Mouse (Mus musculus) limb, embryonic 12.5 days (tissue): Measurements from ENCODE around the gene Desi1. TPM values are rescaled to one million over a fixed set of nuclear protein-coding genes. Genes with fewer than 3 reads are reported as not detected.

Source experiments
- ATAC-seq: fragments of 200-750 bp; cut with Nextera tagmentation; 2 replicates; pipeline ENCODE4 v1.8.0; 2017; ENCODE audit warnings: low read depth, moderate TSS enrichment; ENCODE audit not compliant: insufficient number of reproducible peaks, insufficient read depth, low FRiP score, low TSS enrichment
- H3K27ac ChIP-seq: fragments of 300-500 bp; sonication (generic); 2 replicates; pipeline ENCODE4 v1.5.1; 2016; ENCODE audit warnings: mild to moderate bottlenecking, moderate library complexity
- H3K27me3 ChIP-seq: fragments of 300-500 bp; sonication (generic); 2 replicates; pipeline ENCODE4 v1.6.1; 2016; ENCODE audit warnings: mild to moderate bottlenecking, moderate library complexity
- H3K36me3 ChIP-seq: fragments of 300-500 bp; sonication (generic); 2 replicates; pipeline ENCODE4 v1.6.1; 2016; ENCODE audit warnings: mild to moderate bottlenecking, moderate library complexity
- H3K4me1 ChIP-seq: fragments of 300-500 bp; sonication (generic); replicated peaks from 2 replicates; pipeline ENCODE4 v1.6.1; 2016
- H3K4me2 ChIP-seq: fragments of 300-500 bp; sonication (generic); 2 replicates; pipeline ENCODE4 v1.6.1; 2016; ENCODE audit warnings: mild to moderate bottlenecking, moderate library complexity
- H3K4me3 ChIP-seq: fragments of 300-500 bp; sonication (generic); replicated peaks from 2 replicates; pipeline ENCODE4 v1.5.1; 2016; ENCODE audit warnings: mild to moderate bottlenecking
- H3K9ac ChIP-seq: fragments of 300-500 bp; sonication (generic); replicated peaks from 2 replicates; pipeline ENCODE4 v1.6.1; 2016; ENCODE audit warnings: mild to moderate bottlenecking, moderate library complexity
- H3K9me3 ChIP-seq: fragments of 300-500 bp; sonication (generic); 2 replicates; pipeline ENCODE4 v1.6.1; 2016; ENCODE audit warnings: mild to moderate bottlenecking, moderate library complexity
- WGBS: fragments of 180-500 bp; shearing (Covaris S2); methylation state at CpG from one replicate; pipeline ENCODE4 v1.1.7; 2016; 5-methylcytosine and 5-hydroxymethylcytosine counted together
- polyA plus RNA-seq: library from polyadenylated mRNA; unstranded; fragments of >200 nt; fragmentation: Nextera tagmentation; extraction: Ambion mirVana; gene quantifications from 2 replicates; pipeline ENCODE4 v1.2.1, GENCODE M21; 2016

Desi1 gene
- polyA plus RNA-seq, 1 experiment from 2014 or later = 30.4 TPM

DNA sequence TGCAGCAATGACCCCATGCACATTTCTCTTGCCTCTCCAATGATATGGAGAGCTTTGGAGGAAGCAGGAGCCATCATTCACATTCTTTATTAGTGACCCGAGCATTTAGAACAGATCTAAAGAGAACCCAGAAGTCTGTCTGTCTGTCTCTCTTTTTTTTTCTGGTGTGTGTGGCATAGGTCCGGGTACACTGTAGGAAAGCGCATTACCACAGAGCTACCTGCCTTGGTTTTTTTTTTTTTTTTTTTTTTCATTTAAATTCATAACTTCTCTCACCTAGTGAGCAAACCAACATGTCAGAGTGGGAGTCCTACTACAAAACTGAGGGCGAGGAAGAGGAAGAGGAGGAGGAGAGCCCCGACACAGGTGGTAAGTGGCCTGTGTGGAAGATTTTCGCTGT lies 16.8 kb downstream of the Desi1 start:
- no peak for ATAC-seq
- H3K36me3 ChIP-seq = peaks cover 27% of the 10 kb centered on the region
- H3K9me3 ChIP-seq = no peaks in the 10 kb centered on the region
- H3K4me3 ChIP-seq = peak overlapping the region; percentile 95
- H3K9ac ChIP-seq = peak overlapping the region; percentile 69
- peak overlapping the region; percentile 96 for H3K4me2 ChIP-seq
- 26% methylated on average over 6 of the region's 6 CpGs for WGBS
- peaks cover 16% of the 10 kb centered on the region for H3K4me1 ChIP-seq
- peak overlapping the region; percentile 72 for H3K27ac ChIP-seq
- no peaks in the 10 kb centered on the region for H3K27me3 ChIP-seq

DNA sequence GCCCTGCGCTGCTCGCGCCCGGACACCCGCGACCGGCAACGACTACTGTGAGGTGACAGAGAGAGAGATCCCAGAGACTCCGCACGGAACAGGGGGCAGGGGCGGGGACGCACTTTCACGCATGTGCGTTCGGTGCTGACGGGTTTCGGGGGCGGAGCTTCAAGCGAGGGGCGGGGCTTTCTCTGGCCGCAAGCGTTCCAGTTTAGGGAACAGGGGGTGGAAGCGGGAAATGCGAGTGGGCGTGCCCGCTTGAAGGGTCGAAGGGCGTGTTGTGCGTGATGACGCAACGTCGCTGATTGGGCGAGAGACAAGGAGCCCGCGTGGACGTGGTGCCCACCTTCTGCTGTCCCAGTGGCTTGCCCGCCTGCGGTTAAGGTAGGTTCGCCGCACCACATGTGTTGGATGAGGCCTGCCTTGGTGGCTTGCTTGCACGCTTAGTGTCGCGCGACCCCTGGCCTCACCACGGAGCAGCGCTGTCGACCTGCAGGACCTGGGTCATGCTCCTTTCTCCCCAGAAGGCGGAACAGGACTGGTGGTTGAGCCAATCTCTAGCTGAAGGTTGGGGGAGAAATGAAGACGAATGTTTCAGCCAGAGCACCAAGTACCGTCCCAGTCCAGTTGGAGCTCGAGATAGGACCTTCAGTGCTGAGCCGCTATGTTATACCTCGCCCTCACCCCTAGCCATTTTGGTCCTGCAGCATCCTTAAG lies 17.4 kb downstream of the Desi1 start:
- under 1% methylated on average over 53 of the region's 53 CpGs for WGBS
- H3K4me3 ChIP-seq = peak overlapping the region; percentile 95
- peak; percentile 95 for ATAC-seq
- peak overlapping the region; percentile 86 for H3K9ac ChIP-seq
- H3K9me3 ChIP-seq = no peaks in the 10 kb centered on the region
- H3K4me1 ChIP-seq = peaks cover 16% of the 10 kb centered on the region
- peaks cover 21% of the 10 kb centered on the region for H3K36me3 ChIP-seq
- peak overlapping the region; percentile 96 for H3K4me2 ChIP-seq
- H3K27ac ChIP-seq = peak overlapping the region; percentile 72
- H3K27me3 ChIP-seq = no peaks in the 10 kb centered on the region

DNA sequence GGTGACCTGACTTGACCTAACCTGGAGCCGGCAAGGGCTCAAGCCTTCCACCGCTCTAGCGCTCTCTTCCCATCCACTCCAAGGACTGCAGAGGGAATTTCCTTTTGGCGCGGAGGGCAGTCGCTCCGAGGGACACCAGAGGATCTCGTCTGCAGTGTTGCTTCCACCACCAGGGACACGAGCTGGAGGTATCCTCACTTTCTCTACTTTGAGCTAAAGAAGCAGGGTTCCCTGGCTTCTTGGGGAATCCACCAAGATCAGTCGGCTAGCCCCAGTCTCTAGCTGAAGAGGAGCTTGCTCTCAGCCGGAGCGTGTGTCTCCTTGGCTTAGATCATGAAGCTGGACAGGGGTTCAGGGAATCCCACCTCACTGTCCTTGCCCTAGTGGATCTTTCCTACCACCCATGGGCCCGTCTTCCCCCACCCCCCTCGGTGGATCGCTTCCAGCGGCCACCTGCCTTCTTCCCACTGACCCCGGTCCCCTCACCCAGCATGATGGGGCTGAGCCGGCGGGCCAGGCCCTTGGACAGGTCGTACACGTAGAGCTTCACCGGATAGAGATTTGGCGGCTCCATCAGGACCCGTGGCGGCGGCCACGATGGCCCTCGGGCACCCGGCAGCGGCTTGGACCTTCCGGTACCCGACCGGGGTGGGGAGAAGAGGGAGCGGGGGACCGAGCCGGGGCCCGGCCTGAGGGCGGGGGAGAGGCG lies 18.1 kb downstream of the Desi1 start:
- Histone ChIP-seq H3K4me3 (peak overlapping the region; percentile 95), H3K36me3 (peaks cover 19% of the 10 kb centered on the region), H3K4me1 (peaks cover 16% of the 10 kb centered on the region), H3K4me2 (peak overlapping the region; percentile 96), H3K27me3 (no peaks in the 10 kb centered on the region), H3K27ac (peak overlapping the region; percentile 70; the same call in 1 of the 2 replicates), H3K9ac (peak overlapping the region; percentile 86), H3K9me3 (no peaks in the 10 kb centered on the region)
- ATAC-seq = peak; percentile 8; the same call in 1 of the 2 replicates
- WGBS = under 1% methylated on average over 37 of the region's 39 CpGs

DNA sequence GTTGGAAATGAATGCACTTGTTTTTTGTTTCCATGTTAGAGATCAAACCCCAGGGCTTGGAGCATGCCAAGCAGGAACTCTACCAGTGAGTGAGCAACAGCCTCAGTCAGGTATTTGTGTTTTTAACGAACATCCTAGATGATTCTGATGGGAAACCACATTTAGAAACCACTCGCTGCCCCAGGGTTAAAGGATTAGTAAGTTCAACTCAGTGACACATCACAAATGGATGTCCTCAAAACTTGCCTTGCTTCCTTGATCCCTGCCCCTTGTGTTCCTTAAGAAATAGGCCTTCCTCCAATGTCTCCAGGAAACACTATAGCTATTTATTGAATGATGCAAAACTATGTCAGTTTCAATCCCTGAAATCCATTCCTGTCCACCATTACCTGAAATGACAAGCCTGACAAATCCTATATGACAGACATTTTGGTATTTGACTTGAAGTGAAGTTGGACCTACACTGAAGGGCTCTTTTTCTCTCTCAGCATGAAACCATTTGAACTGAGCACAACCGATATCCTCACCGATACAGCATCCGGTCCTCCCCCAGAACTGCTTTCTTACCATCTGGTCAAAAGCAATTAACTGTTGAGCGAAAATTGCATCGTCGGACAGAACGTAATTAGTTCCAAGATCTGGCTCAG lies 18.8 kb downstream of the Desi1 start:
- ATAC-seq = no peak
- no peaks in the 10 kb centered on the region for H3K27me3 ChIP-seq
- 13% methylated on average over 9 of the region's 9 CpGs for WGBS
- H3K4me1 ChIP-seq = peaks cover 16% of the 10 kb centered on the region
- H3K9me3 ChIP-seq = no peaks in the 10 kb centered on the region
- peaks cover 15% of the 10 kb centered on the region for H3K36me3 ChIP-seq
- H3K4me2 ChIP-seq = peak overlapping the region; percentile 96
- peak overlapping the region; percentile 86 for H3K9ac ChIP-seq
- no peak overlapping the region for H3K27ac ChIP-seq
- H3K4me3 ChIP-seq = peak overlapping the region; percentile 95

DNA sequence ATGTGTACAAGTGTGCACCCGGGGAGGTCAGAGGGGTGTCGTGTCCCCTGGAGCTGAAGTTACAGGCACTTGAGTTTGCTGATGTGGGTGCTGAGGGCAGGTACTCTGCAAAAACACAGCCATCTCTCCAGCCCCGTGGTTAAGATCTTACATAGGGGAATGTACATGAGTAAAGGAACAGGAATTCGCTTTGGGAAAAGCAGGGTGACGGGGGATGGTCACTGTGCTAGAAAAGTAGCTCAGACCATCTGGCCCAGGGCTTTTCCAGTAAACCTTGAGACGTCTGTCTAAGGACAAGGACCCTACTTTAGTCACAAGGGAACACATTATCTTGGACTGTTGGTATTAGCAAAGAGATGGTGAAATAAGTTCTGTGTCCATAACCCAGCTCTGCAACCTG lies 21.7 kb downstream of the Desi1 start:
- WGBS = 82% methylated on average over 6 of the region's 6 CpGs
- Histone ChIP-seq H3K9ac (no peak overlapping the region), H3K36me3 (0 out of 2 replicates have a peak, but pooled peaks cover 3% of the 10 kb centered on the region), H3K4me3 (no peak overlapping the region), H3K27ac (no peak overlapping the region), H3K27me3 (no peaks in the 10 kb centered on the region), H3K9me3 (no peaks in the 10 kb centered on the region), H3K4me1 (peaks cover 13% of the 10 kb centered on the region), H3K4me2 (no peak overlapping the region)
- ATAC-seq = no peak

DNA sequence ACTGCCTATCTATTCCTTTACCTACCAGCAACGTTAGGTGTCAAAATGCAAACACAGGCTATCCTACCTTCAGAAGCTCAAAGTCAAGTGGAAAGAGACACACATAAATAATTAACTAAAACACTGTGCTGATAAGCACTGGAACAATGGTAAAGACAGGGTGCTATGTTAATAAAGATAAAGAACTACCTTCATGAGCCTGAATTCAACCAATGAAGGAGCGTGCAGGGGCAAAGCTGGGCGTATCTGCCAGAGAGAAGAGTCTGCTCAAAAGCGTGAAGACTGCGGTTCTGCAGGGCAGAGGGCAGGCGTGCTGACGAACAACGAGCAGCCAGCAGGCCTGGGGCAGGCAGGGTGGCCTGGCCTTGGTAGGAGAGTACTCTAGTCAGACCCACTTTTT lies 29.4 kb downstream of the Desi1 start:
- no peaks in the 10 kb centered on the region for H3K9me3 ChIP-seq
- H3K36me3 ChIP-seq = peaks cover 52% of the 10 kb centered on the region
- no peaks in the 10 kb centered on the region for H3K27me3 ChIP-seq
- no peak overlapping the region for H3K27ac ChIP-seq
- no peaks in the 10 kb centered on the region for H3K4me1 ChIP-seq
- H3K9ac ChIP-seq = no peak overlapping the region
- WGBS = 95% methylated on average over 8 of the region's 8 CpGs
- H3K4me2 ChIP-seq = no peak overlapping the region
- H3K4me3 ChIP-seq = no peak overlapping the region
- no peak for ATAC-seq

DNA sequence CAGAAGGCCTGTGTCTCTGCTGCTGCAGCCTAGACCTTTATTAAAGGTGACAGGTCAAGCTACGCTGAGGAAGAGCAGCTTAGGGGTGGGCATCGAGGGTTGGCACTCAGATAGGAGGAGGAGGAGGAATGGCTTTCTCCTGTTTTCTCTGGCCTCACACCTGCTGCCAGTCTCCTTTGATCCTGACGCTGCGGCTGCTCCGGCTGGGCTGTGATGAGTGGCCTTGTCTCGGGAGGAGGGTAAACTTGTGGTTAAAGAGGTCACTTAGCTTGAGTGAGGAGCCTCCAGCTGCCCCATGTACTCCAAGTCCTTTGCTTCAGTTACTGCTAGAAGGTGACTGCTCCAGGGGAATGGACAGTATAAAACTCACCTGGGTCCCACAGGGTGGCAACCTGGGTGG lies 39.7 kb downstream of the Desi1 start:
- Histone ChIP-seq H3K4me2 (no peak overlapping the region), H3K9me3 (no peaks in the 10 kb centered on the region), H3K9ac (no peak overlapping the region), H3K4me3 (no peak overlapping the region), H3K27ac (no peak overlapping the region), H3K27me3 (no peaks in the 10 kb centered on the region), H3K36me3 (peaks cover 65% of the 10 kb centered on the region), H3K4me1 (peaks cover 3% of the 10 kb centered on the region; the same call in 1 of the 2 replicates)
- ATAC-seq = no peak
- 71% methylated on average over 6 of the region's 6 CpGs for WGBS

DNA sequence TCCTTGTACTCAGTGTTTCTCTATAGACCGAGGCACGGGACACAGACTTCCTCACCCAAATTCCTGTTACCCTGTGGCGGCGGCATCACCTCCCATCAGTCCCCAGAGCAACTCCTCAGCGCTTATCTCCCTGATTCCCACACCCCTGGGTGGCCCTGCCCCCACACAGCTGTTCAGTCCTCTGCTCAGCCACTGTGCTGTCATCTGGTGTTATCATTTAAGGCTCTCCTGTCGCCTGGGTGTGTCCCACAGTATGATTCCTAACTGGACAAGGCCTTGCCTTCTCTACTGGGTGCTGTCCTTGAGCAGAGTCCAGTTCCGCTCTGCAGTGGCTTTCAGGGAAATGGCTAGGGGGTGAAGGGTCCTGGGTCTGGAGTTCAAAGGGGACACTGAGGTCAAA lies 43.1 kb downstream of the Desi1 start:
- Histone ChIP-seq H3K27me3 (no peaks in the 10 kb centered on the region), H3K4me3 (no peak overlapping the region), H3K9ac (no peak overlapping the region), H3K9me3 (no peaks in the 10 kb centered on the region), H3K4me1 (peaks cover 7% of the 10 kb centered on the region; the same call in 1 of the 2 replicates), H3K36me3 (peaks cover 31% of the 10 kb centered on the region), H3K4me2 (no peak overlapping the region), H3K27ac (no peak overlapping the region)
- no peak for ATAC-seq
- WGBS = 57% methylated on average over 7 of the region's 7 CpGs

DNA sequence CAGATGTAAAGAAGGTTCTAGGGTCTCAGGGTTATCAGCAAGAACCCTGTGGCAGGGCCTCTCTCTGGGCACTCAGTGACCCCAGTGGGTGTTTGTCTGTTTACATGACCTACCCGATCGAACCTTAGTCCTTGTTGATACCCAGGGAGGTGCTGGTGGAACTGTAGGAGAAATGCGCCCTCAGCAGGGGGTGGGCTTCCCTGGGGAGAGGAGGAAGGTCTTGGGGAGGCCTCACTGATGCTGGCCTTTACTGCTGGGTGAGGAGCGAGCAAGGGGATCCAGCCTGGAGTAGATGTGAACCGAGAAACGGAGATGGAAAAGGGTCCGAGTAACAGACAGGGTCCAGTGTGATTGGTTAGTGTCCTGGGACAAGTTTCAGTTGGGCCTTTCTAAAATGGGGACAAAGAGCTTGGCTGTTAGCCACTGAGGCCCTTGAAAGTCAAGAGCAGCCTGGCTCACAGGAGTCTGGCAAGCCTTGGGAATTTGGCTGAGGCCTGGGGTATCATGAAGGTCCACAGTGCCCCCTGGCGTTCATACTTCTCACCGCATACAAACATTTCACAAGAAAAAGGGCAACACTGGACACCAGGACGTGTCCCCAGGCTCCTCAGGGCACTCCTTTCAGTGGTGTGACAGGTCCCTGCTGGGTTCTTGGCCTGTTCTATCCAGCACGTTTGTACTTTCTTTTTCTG lies 44.1 kb downstream of the Desi1 start:
- H3K9ac ChIP-seq = no peak overlapping the region
- H3K4me2 ChIP-seq = no peak overlapping the region
- 50% methylated on average over 11 of the region's 11 CpGs for WGBS
- H3K36me3 ChIP-seq = peaks cover 21% of the 10 kb centered on the region
- no peak overlapping the region for H3K4me3 ChIP-seq
- peaks cover 7% of the 10 kb centered on the region; the same call in 1 of the 2 replicates for H3K4me1 ChIP-seq
- H3K9me3 ChIP-seq = no peaks in the 10 kb centered on the region
- H3K27ac ChIP-seq = no peak overlapping the region
- peak; percentile 59; the same call in 1 of the 2 replicates for ATAC-seq
- H3K27me3 ChIP-seq = no peaks in the 10 kb centered on the region

DNA sequence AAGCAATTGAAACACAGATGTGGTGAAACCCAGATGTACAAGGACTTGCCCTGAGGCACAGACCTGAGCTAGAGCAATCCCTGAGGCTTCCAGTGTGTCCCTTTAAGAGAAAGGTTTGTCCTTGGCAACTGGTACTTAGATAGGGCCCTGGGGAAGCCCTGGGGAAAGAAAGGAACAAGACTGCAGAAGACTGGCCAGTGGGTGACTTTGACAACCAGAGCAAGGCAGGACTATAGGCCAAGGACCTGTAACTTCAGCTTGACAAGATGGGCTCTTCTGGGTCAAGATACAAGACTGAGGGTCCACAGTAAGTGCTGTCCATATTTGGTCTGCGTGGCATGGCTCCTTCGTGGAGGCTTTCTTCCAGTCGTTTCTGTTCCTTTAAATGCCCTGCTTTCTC lies 46.0 kb downstream of the Desi1 start, which contains the start of gene Xrcc6:
Xrcc6 (plus strand) TSS at position 190 of the 400 bp plus-strand sequence.
- ATAC-seq = no peak
- no peak within 1 kb of the TSS for H3K4me2 ChIP-seq
- H3K27me3 ChIP-seq = no peaks in the 10 kb centered on the region
- no peaks in the 10 kb centered on the region for H3K9me3 ChIP-seq
- H3K27ac ChIP-seq = no peak within 1 kb of the TSS
- H3K4me1 ChIP-seq = peaks cover 7% of the 10 kb centered on the region; the same call in 1 of the 2 replicates
- peaks cover 3% of the 10 kb centered on the region; the same call in 1 of the 2 replicates for H3K36me3 ChIP-seq
- no peak within 1 kb of the TSS for H3K4me3 ChIP-seq
- WGBS = 79% methylated on average over 3 of the region's 3 CpGs
- H3K9ac ChIP-seq = no peak within 1 kb of the TSS
